20 mouse cellular contexts compared by ENCODE assay signal in genomic region chr4:49223501-49223900, GRCm38 (mm10).
"Had no signal": no experiment of that assay in that cellular context is flagged by ENCODE, and none has a peak within 500 bp of the region (broad histone marks: within the 10 kb centered on the region; RNA-seq: fewer than 3 reads in every experiment).

No protein-coding gene starts in this region.

- H3K4me2 ChIP-seq: limb, embryonic 12.5 days; limb, embryonic 15.5 days; liver, embryonic 11.5 days; lung, embryonic 14.5 days; midbrain, embryonic 11.5 days; neural tube, embryonic 12.5 days; stomach, embryonic 15.5 days had no signal

- DNase-seq: kidney, adult 18-20 months; kidney, adult 9 months; kidney, postnatal 14 days; kidney, postnatal 4 days; left cerebral cortex, postnatal 4 days; liver, postnatal 0 days; lung, embryonic 14.5 days; midbrain, embryonic 14.5 days; right cerebral cortex, postnatal 25 days; spleen, adult 18-20 months; thymus, postnatal 25 days had no signal

- H3K4me3 ChIP-seq: limb, embryonic 12.5 days; limb, embryonic 15.5 days; neural tube, embryonic 12.5 days; stomach, embryonic 15.5 days had no signal

- H3K27me3 ChIP-seq: limb, embryonic 12.5 days; limb, embryonic 15.5 days; neural tube, embryonic 12.5 days; stomach, embryonic 15.5 days had no signal

- H3K9ac ChIP-seq: limb, embryonic 12.5 days; limb, embryonic 15.5 days; liver, embryonic 14.5 days; liver, postnatal 0 days; lung, embryonic 14.5 days; neural tube, embryonic 12.5 days; stomach, embryonic 15.5 days had no signal

- H3K9me3 ChIP-seq: limb, embryonic 12.5 days; limb, embryonic 15.5 days; neural tube, embryonic 12.5 days; stomach, embryonic 15.5 days had no signal

- H3K36me3 ChIP-seq: limb, embryonic 12.5 days; limb, embryonic 15.5 days; neural tube, embryonic 12.5 days; stomach, embryonic 15.5 days had no signal

- H3K4me1 ChIP-seq: limb, embryonic 12.5 days; limb, embryonic 15.5 days; neural tube, embryonic 12.5 days; stomach, embryonic 15.5 days had no signal

- ATAC-seq: liver, postnatal 0 days; lung, postnatal 0 days had no signal

- H3K27ac ChIP-seq: limb, embryonic 12.5 days; limb, embryonic 15.5 days; liver, embryonic 14.5 days; macrophage; neural tube, embryonic 12.5 days; stomach, embryonic 15.5 days had no signal
